ENCODE assay signal across 8 mouse cellular contexts in genomic region chr4:123956703-123957491, GRCm38 (mm10). TPM values are rescaled to one million over a fixed set of nuclear protein-coding genes. Genes with fewer than 3 reads are reported as not detected.
A peak's percentile ranks its signal among the peaks of the same experiment; 100 is the strongest.
DNase-seq lines count a peak whose midpoint lies in the region; ATAC-seq lines count a peak whose summit lies in the region.

No protein-coding gene starts in this region.

- no peaks in the 10 kb centered on the region for H3K9me3 ChIP-seq in intestine, embryonic 14.5 days (ENCODE audit: control insufficient read depth, low read length)

- intact Hi-C loops in gastrocnemius, postnatal 36 days (cut with DNase I), result no loop called here
- intact Hi-C loops in left cerebral cortex, postnatal 14 days (cut with DNase I), result loop anchor here (5.0 kb wide), 3 partner anchors 185 to 710 kb away; no protein-coding TSS in a partner anchor

- WGBS in intestine, embryonic 14.5 days, result 5% methylated on average over 31 of the region's 31 CpGs

- peak; percentile 76 for ATAC-seq in intestine, embryonic 14.5 days (replicated peaks; ENCODE audit: low FRiP score, low TSS enrichment, low read depth)
- ATAC-seq in megakaryocyte-erythroid progenitor cell, adult 5-6 weeks (replicated peaks; ENCODE audit: low FRiP score, low TSS enrichment, poor library complexity, severe bottlenecking), result peak; percentile 91

- no peaks in the 10 kb centered on the region for H3K36me3 ChIP-seq in intestine, embryonic 14.5 days (ENCODE audit: control insufficient read depth, insufficient read depth, low read length)

- H3K4me1 ChIP-seq in intestine, embryonic 14.5 days (replicated peaks; ENCODE audit: control insufficient read depth, insufficient read depth, low read length), result peaks cover 21% of the 10 kb centered on the region

- no peak overlapping the region for H3K27ac ChIP-seq in intestine, embryonic 14.5 days (ENCODE audit: low read depth)

- no peak overlapping the region for H3K9ac ChIP-seq in intestine, embryonic 14.5 days (ENCODE audit: low read length)

- DNase-seq in adrenal gland, postnatal 10 days, result peak; percentile 92
- DNase-seq in embryo, embryonic 9.5 days (ENCODE audit: extremely low spot score), result peak; percentile 87
- DNase-seq in gastrocnemius, postnatal 36 days, result peak; percentile 64 to 70
- peak; percentile 93 for DNase-seq in intestine, embryonic 14.5 days (ENCODE audit: low spot score)
- peak; percentile 62 to 81 for DNase-seq in left cerebral cortex, postnatal 14 days (ENCODE audit: low spot score in 2 of 2)
- DNase-seq in right cerebral cortex, postnatal 25 days, result peak; percentile 73
- DNase-seq in urinary bladder, postnatal 4 days (ENCODE audit: low spot score in 2 of 2), result peak; percentile 57 to 80

- H3K4me2 ChIP-seq in intestine, embryonic 14.5 days (ENCODE audit: low read length), result peak overlapping the region; percentile 45

- peaks cover 6% of the 10 kb centered on the region; the same call in 1 of the 2 replicates for H3K27me3 ChIP-seq in intestine, embryonic 14.5 days (replicated peaks; ENCODE audit: control insufficient read depth, insufficient read depth, low read length)

- peak overlapping the region; percentile 18; the same call in 1 of the 2 replicates for H3K4me3 ChIP-seq in intestine, embryonic 14.5 days (ENCODE audit: low read depth, low read length)

RNA-seq across cellular contexts. Expression of gene 4930535I16Rik, which starts 39.1 kb away (rescaled TPM):
- not detected for total RNA-seq in adrenal gland, postnatal 10 days (2021)
- total RNA-seq in gastrocnemius, postnatal 36 days (2021), result not detected
- 0.48 TPM in 1 of 2 replicates, not detected in the other for polyA plus RNA-seq in intestine, embryonic 14.5 days (2014; fragmentation: Nextera tagmentation; extraction: Ambion mirVana)
- total RNA-seq in left cerebral cortex, postnatal 14 days (2021), result not detected
- total RNA-seq in megakaryocyte-erythroid progenitor cell, adult 5-6 weeks (2014; fragmentation: Nextera tagmentation), result not detected in 2 replicates
- not detected in 2 replicates for total RNA-seq in megakaryocyte-erythroid progenitor cell, adult 5-6 weeks (2017)

RNA-seq across cellular contexts. Expression of gene Rragc, which starts 39.7 kb away (rescaled TPM):
- total RNA-seq in adrenal gland, postnatal 10 days (2021), result 10 to 100 TPM; 75.9 to 79.0 TPM
- 10 to 100 TPM; 17.6 to 18.7 TPM for total RNA-seq in gastrocnemius, postnatal 36 days (2021)
- 50.6 and 51.9 TPM in 2 replicates for polyA plus RNA-seq in intestine, embryonic 14.5 days (2014; fragmentation: Nextera tagmentation; extraction: Ambion mirVana)
- 10 to 100 TPM; 52.2 to 53.1 TPM for total RNA-seq in left cerebral cortex, postnatal 14 days (2021)
- total RNA-seq in megakaryocyte-erythroid progenitor cell, adult 5-6 weeks (2014; fragmentation: Nextera tagmentation), result 28.4 and 45.4 TPM in 2 replicates
- total RNA-seq in megakaryocyte-erythroid progenitor cell, adult 5-6 weeks (2017), result 21.4 and 55.9 TPM in 2 replicates

RNA-seq across cellular contexts. Expression of gene Mycbp, which starts 52.3 kb away (rescaled TPM):
- 10 to 100 TPM; 46.0 to 50.3 TPM for total RNA-seq in adrenal gland, postnatal 10 days (2021)
- total RNA-seq in gastrocnemius, postnatal 36 days (2021), result 10 to 100 TPM; 17.1 to 18.5 TPM
- 86.5 and 97.8 TPM in 2 replicates for polyA plus RNA-seq in intestine, embryonic 14.5 days (2014; fragmentation: Nextera tagmentation; extraction: Ambion mirVana)
- 10 to 100 TPM in 1 of 2 experiments, 1 to 10 TPM in 1; 10.0 to 11.1 TPM for total RNA-seq in left cerebral cortex, postnatal 14 days (2021)
- 25.7 and 27.0 TPM in 2 replicates for total RNA-seq in megakaryocyte-erythroid progenitor cell, adult 5-6 weeks (2014; fragmentation: Nextera tagmentation)
- 24.6 and 30.2 TPM in 2 replicates for total RNA-seq in megakaryocyte-erythroid progenitor cell, adult 5-6 weeks (2017)
